Mouse (Mus musculus) myocyte (in vitro differentiated cells): ENCODE measurements around the gene Cebpb. TPM values are rescaled to one million over a fixed set of nuclear protein-coding genes. Genes with fewer than 3 reads are reported as not detected.

ENCODE experiments used
- H3K27me3 ChIP-seq: one replicate; pipeline ENCODE4 v1.6.1; 2011; ENCODE audit not compliant: control insufficient read depth, insufficient read depth, insufficient read length
- H3K36me3 ChIP-seq: one replicate; pipeline ENCODE4 v1.6.1; 2011; ENCODE audit not compliant: control insufficient read depth, insufficient read depth
- H3K4me2 ChIP-seq: one replicate; pipeline ENCODE4 v1.6.1; 2011; ENCODE audit warnings: low read depth, control low read depth
- H3K4me3 ChIP-seq: one replicate; pipeline ENCODE4 v1.5.1; 2011; ENCODE audit warnings: mild to moderate bottlenecking, control low read depth, moderate library complexity
- H3K79me2 ChIP-seq: one replicate; pipeline ENCODE4 v1.6.1; 2011; ENCODE audit not compliant: control insufficient read depth, insufficient read depth
- H3ac ChIP-seq: one replicate; pipeline ENCODE4 v1.6.1; 2011; ENCODE audit not compliant: control insufficient read depth, insufficient read length
- CEBPB ChIP-seq: IDR thresholded peaks from 2 replicates; pipeline ENCODE4 v1.6.1; 2011; ENCODE audit warnings: mild to moderate bottlenecking, moderate library complexity; ENCODE audit not compliant: poor library complexity, insufficient read depth, severe bottlenecking
- E2F4 ChIP-seq: IDR thresholded peaks from one replicate; pipeline ENCODE4 v1.6.1; 2011; ENCODE audit warnings: mild to moderate bottlenecking, control low read depth, moderate library complexity; ENCODE audit not compliant: insufficient read depth
- MAX ChIP-seq: IDR thresholded peaks from one replicate; pipeline ENCODE4 v1.6.1; 2011; ENCODE audit warnings: low read depth, mild to moderate bottlenecking, control low read depth
- MYOD1 ChIP-seq, 3 experiments: IDR thresholded peaks; one replicate each; pipeline ENCODE4 v1.6.1; 2011; ENCODE audit warnings: control low read depth in 2 of 3, low read depth in 2 of 3, mild to moderate bottlenecking in 2 of 3, moderate library complexity in 1 of 3; ENCODE audit not compliant: insufficient read length in 2 of 3, control insufficient read depth in 1 of 3
- MYOG ChIP-seq, 3 experiments: IDR thresholded peaks; one replicate each; pipeline ENCODE4 v1.6.1; 2011; ENCODE audit warnings: control low read depth in 2 of 3, low read depth in 2 of 3, mild to moderate bottlenecking in 2 of 3; ENCODE audit not compliant: insufficient read length in 2 of 3, control insufficient read depth in 1 of 3, insufficient read depth in 1 of 3
- POLR2A ChIP-seq: IDR thresholded peaks from one replicate; pipeline ENCODE4 v1.6.1; 2011; ENCODE audit warnings: low read depth, mild to moderate bottlenecking, control low read depth, moderate library complexity; ENCODE audit not compliant: insufficient read length
- POLR2AphosphoS2 ChIP-seq: IDR thresholded peaks from one replicate; pipeline ENCODE4 v1.6.1; 2011; ENCODE audit warnings: low read depth, control low read depth; ENCODE audit not compliant: insufficient read length
- REST ChIP-seq: IDR thresholded peaks from one replicate; pipeline ENCODE4 v1.6.1; 2011; ENCODE audit warnings: mild to moderate bottlenecking, control low read depth, moderate library complexity; ENCODE audit not compliant: insufficient read depth, insufficient read length
- SRF ChIP-seq: IDR thresholded peaks from one replicate; pipeline ENCODE4 v1.6.1; 2011; ENCODE audit warnings: low read depth; ENCODE audit not compliant: control insufficient read depth, insufficient read length
- TCF12 ChIP-seq: IDR thresholded peaks from one replicate; pipeline ENCODE4 v1.6.1; 2011; ENCODE audit warnings: mild to moderate bottlenecking, control low read depth; ENCODE audit not compliant: poor library complexity, insufficient read depth, severe bottlenecking
- TCF3 ChIP-seq: IDR thresholded peaks from one replicate; pipeline ENCODE4 v1.6.1; 2011; ENCODE audit warnings: low read depth, control low read depth; ENCODE audit not compliant: insufficient read length
- USF1 ChIP-seq: IDR thresholded peaks from one replicate; pipeline ENCODE4 v1.6.1; 2011; ENCODE audit warnings: low read depth, mild to moderate bottlenecking, control low read depth, moderate library complexity
- polyA plus RNA-seq: library from polyadenylated mRNA; unstranded; fragments of >200 nt; fragmentation: generic; extraction: Trizol; gene quantifications from one replicate; pipeline ENCODE4 v1.2.1, GENCODE M21; 2012; ENCODE audit warnings: missing spikeins

Cebpb gene
- polyA plus RNA-seq, 1 experiment, result 74.7 TPM

- Histone ChIP-seq H3K4me2 (no peak overlapping the region), H3K27me3 (no peaks in the 10 kb centered on the region), H3ac (no peak overlapping the region), H3K4me3 (no peak overlapping the region), H3K79me2 (no peaks in the 10 kb centered on the region), H3K36me3 (no peaks in the 10 kb centered on the region)
- no peak for TF ChIP-seq POLR2AphosphoS2
- no peak for TF ChIP-seq USF1
- TF ChIP-seq SRF, result no peak
- no peak for TF ChIP-seq MYOG (IDR thresholded peaks at IDR 0.05; ENCODE audit: control insufficient read depth in 1 of 3, insufficient read depth in 1 of 3, insufficient read length in 2 of 3, low read depth in 2 of 3)
- no peak for TF ChIP-seq TCF12
- TF ChIP-seq MYOD1 (IDR thresholded peaks at IDR 0.05; ENCODE audit: control insufficient read depth in 1 of 3, insufficient read length in 2 of 3, low read depth in 2 of 3), result no peak
- TF ChIP-seq REST, result no peak
- TF ChIP-seq E2F4, result no peak
- TF ChIP-seq TCF3, result no peak
Measured at GRCm38 (mm10) chr2:167719520-167719919, 30.8 kb downstream of the Cebpb start.

- no peak for TF ChIP-seq TCF12
- no peak for TF ChIP-seq CEBPB
- TF ChIP-seq E2F4, result no peak
- TF ChIP-seq USF1, result no peak
- TF ChIP-seq MYOD1 (IDR thresholded peaks at IDR 0.05; ENCODE audit: control insufficient read depth in 1 of 3, insufficient read length in 2 of 3, low read depth in 2 of 3), result no peak
- no peak for TF ChIP-seq MYOG (IDR thresholded peaks at IDR 0.05; ENCODE audit: control insufficient read depth in 1 of 3, insufficient read depth in 1 of 3, insufficient read length in 2 of 3, low read depth in 2 of 3)
- no peak for TF ChIP-seq TCF3
- no peak for TF ChIP-seq MAX
- TF ChIP-seq SRF, result no peak
- TF ChIP-seq REST, result no peak
- H3K4me3 ChIP-seq, result no peak overlapping the region
- H3K4me2 ChIP-seq, result no peak overlapping the region
- H3K27me3 ChIP-seq, result no peaks in the 10 kb centered on the region
- no peak overlapping the region for H3ac ChIP-seq
- H3K36me3 ChIP-seq, result no peaks in the 10 kb centered on the region
- no peaks in the 10 kb centered on the region for H3K79me2 ChIP-seq
Measured at GRCm38 (mm10) chr2:167721159-167721882, 32.6 kb downstream of the Cebpb start.

GRCm38 (mm10) chr2:167722538-167722937, 33.8 kb downstream of the Cebpb start:
- H3ac ChIP-seq, result no peak overlapping the region
- TF ChIP-seq CEBPB (no peak), MYOD1 (IDR thresholded peaks at IDR 0.05; ENCODE audit: control insufficient read depth in 1 of 3, insufficient read length in 2 of 3, low read depth in 2 of 3) (no peak), USF1 (no peak), SRF (no peak), REST (no peak), MAX (no peak), POLR2A (no peak)
- H3K36me3 ChIP-seq, result no peaks in the 10 kb centered on the region

GRCm38 (mm10) chr2:167723589-167724206, 35.0 kb downstream of the Cebpb start:
- no peaks in the 10 kb centered on the region for H3K79me2 ChIP-seq
- H3K4me2 ChIP-seq, result no peak overlapping the region
- no peaks in the 10 kb centered on the region for H3K27me3 ChIP-seq
- H3K4me3 ChIP-seq, result no peak overlapping the region
- TF ChIP-seq POLR2A, result no peak
- TF ChIP-seq CEBPB, result no peak
- TF ChIP-seq SRF, result no peak
- TF ChIP-seq MAX, result no peak
- no peak for TF ChIP-seq TCF3
- TF ChIP-seq MYOD1 (IDR thresholded peaks at IDR 0.05; ENCODE audit: control insufficient read depth in 1 of 3, insufficient read length in 2 of 3, low read depth in 2 of 3), result no peak
- TF ChIP-seq MYOG (IDR thresholded peaks at IDR 0.05; ENCODE audit: control insufficient read depth in 1 of 3, insufficient read depth in 1 of 3, insufficient read length in 2 of 3, low read depth in 2 of 3), result no peak
- TF ChIP-seq USF1, result no peak
- TF ChIP-seq POLR2AphosphoS2, result no peak
- TF ChIP-seq REST, result no peak
- no peak for TF ChIP-seq E2F4
- no peak for TF ChIP-seq TCF12
- no peak overlapping the region for H3ac ChIP-seq
- no peaks in the 10 kb centered on the region for H3K36me3 ChIP-seq

More at GRCm38 (mm10) chr2:167722538-167722937, 33.8 kb downstream of the Cebpb start:
- no peaks in the 10 kb centered on the region for H3K27me3 ChIP-seq
- no peaks in the 10 kb centered on the region for H3K79me2 ChIP-seq
- H3K4me2 ChIP-seq, result no peak overlapping the region
- H3K4me3 ChIP-seq, result no peak overlapping the region
